Mouse (Mus musculus) G1E-ER4 (cell line): Measurements from ENCODE around the gene Gpr25. TPM values are rescaled to one million over a fixed set of nuclear protein-coding genes. Genes with fewer than 3 reads are reported as not detected.

Experiments used
- GATA1 ChIP-seq: IDR thresholded peaks from one replicate; pipeline ENCODE4 v1.8.0; 2012; ENCODE audit warnings: low read length, inconsistent platforms
- polyA plus RNA-seq: library from polyadenylated mRNA; stranded (reverse); fragments of >175 nt; gene quantifications from 2 replicates; pipeline ENCODE4 v1.2.3, GENCODE M21; 2012

The Gpr25 gene
- polyA plus RNA-seq = not detected in 2 replicates

GRCm38 (mm10) chr1:136260635-136261238, at the start of gene Gpr25:
Gene Gpr25, minus strand, starts transcription at chr1:136260873.
- no peak for TF ChIP-seq GATA1

GRCm38 (mm10) chr1:136309193-136309592, 48.5 kb upstream of the Gpr25 start:
- TF ChIP-seq GATA1 = no peak

- TF ChIP-seq GATA1 = no peak
Observed at GRCm38 (mm10) chr1:136306424-136306823, 45.8 kb upstream of the Gpr25 start.

- no peak for TF ChIP-seq GATA1
Observed at GRCm38 (mm10) chr1:136293961-136294360, 33.3 kb upstream of the Gpr25 start.

GRCm38 (mm10) chr1:136289803-136290202, 29.1 kb upstream of the Gpr25 start:
- TF ChIP-seq GATA1 = no peak

- TF ChIP-seq GATA1 = no peak
Observed at GRCm38 (mm10) chr1:136277366-136277765, 16.7 kb upstream of the Gpr25 start.

GRCm38 (mm10) chr1:136268224-136268623, 7.6 kb upstream of the Gpr25 start:
- TF ChIP-seq GATA1 = no peak

- no peak for TF ChIP-seq GATA1
Observed at GRCm38 (mm10) chr1:136266127-136266526, 5.5 kb upstream of the Gpr25 start.

- no peak for TF ChIP-seq GATA1
Observed at GRCm38 (mm10) chr1:136263355-136263754, 2.7 kb upstream of the Gpr25 start.

- no peak for TF ChIP-seq GATA1
Observed at GRCm38 (mm10) chr1:136259893-136260634, 609 bp downstream of the Gpr25 start.

GRCm38 (mm10) chr1:136259543-136259892, 1.2 kb downstream of the Gpr25 start:
- no peak for TF ChIP-seq GATA1

GRCm38 (mm10) chr1:136258495-136258894, 2.2 kb downstream of the Gpr25 start:
- no peak for TF ChIP-seq GATA1

GRCm38 (mm10) chr1:136255657-136256056, 5.0 kb downstream of the Gpr25 start:
- no peak for TF ChIP-seq GATA1

GRCm38 (mm10) chr1:136255174-136255573, 5.5 kb downstream of the Gpr25 start:
- no peak for TF ChIP-seq GATA1

GRCm38 (mm10) chr1:136254503-136255065, 6.1 kb downstream of the Gpr25 start:
- no peak for TF ChIP-seq GATA1

GRCm38 (mm10) chr1:136253472-136253871, 7.2 kb downstream of the Gpr25 start:
- TF ChIP-seq GATA1 = no peak

GRCm38 (mm10) chr1:136249662-136250061, 11.0 kb downstream of the Gpr25 start:
- no peak for TF ChIP-seq GATA1
